Mouse (Mus musculus) cerebellum, adult 2 months (tissue): ENCODE results near the gene Synpo2.

Source experiments
- CTCF ChIP-seq: fragments of 200-500 bp; IDR thresholded peaks from 2 replicates; pipeline ENCODE4 v1.5.1; 2011; ENCODE audit warnings: low read depth, mild to moderate bottlenecking, control low read depth, low read length, moderate library complexity, borderline replicate concordance; ENCODE audit not compliant: insufficient read depth
- POLR2A ChIP-seq: fragments of 200-500 bp; IDR thresholded peaks from 2 replicates; pipeline ENCODE4 v1.6.1; 2011; ENCODE audit warnings: low read length, control low read depth, borderline replicate concordance; ENCODE audit not compliant: insufficient read depth

- TF ChIP-seq POLR2A (no peak), CTCF (no peak)
Observed at GRCm38 (mm10) chr3:123065466-123065865, 170.5 kb downstream of the Synpo2 start.
